Mouse (Mus musculus) hindbrain, embryonic 14.5 days (tissue): ENCODE measurements at regions not wholly inside any gene's neighbourhood (a gene's known extent, or its start where the extent isn't known, plus 50 kb on each side); places are given as distances from the start of the nearest gene placed in this dataset.

Experiments used
- ATAC-seq: fragments of 200-750 bp; cut with Nextera tagmentation; 2 replicates; pipeline ENCODE4 v1.8.0; 2017; ENCODE audit warnings: moderate number of reproducible peaks, mild to moderate bottlenecking, moderate TSS enrichment, moderate library complexity; ENCODE audit not compliant: low FRiP score
- DNase-seq: peaks from one replicate; pipeline ENCODE4 v3.0.0-alpha.2; 2015; ENCODE audit warnings: low spot score
- H3K27ac ChIP-seq: fragments of 300-500 bp; sonication (generic); 2 replicates; pipeline ENCODE4 v1.5.1; 2014; ENCODE audit warnings: mild to moderate bottlenecking, moderate library complexity
- H3K27me3 ChIP-seq: fragments of 300-500 bp; sonication (generic); 2 replicates; pipeline ENCODE4 v1.6.1; 2014; ENCODE audit warnings: mild to moderate bottlenecking, low read length, mixed read lengths; ENCODE audit not compliant: control insufficient read depth, insufficient read depth
- H3K36me3 ChIP-seq: fragments of 300-500 bp; sonication (generic); replicated peaks from 2 replicates; pipeline ENCODE4 v1.6.1; 2014; ENCODE audit not compliant: control insufficient read depth, insufficient read depth
- H3K4me1 ChIP-seq: fragments of 300-500 bp; sonication (generic); replicated peaks from 2 replicates; pipeline ENCODE4 v1.6.1; 2014; ENCODE audit warnings: antibody characterized with exemption, low read length, mixed read lengths; ENCODE audit not compliant: control insufficient read depth, insufficient read depth
- H3K4me2 ChIP-seq: fragments of 300-500 bp; sonication (generic); replicated peaks from 2 replicates; pipeline ENCODE4 v1.6.1; 2014; ENCODE audit warnings: mild to moderate bottlenecking, moderate library complexity
- H3K4me3 ChIP-seq: fragments of 300-500 bp; sonication (generic); replicated peaks from 2 replicates; pipeline ENCODE4 v1.5.1; 2014; ENCODE audit warnings: mild to moderate bottlenecking, low read length
- H3K9ac ChIP-seq: fragments of 300-500 bp; sonication (generic); 2 replicates; pipeline ENCODE4 v1.6.1; 2014
- H3K9me3 ChIP-seq: fragments of 300-500 bp; sonication (generic); 2 replicates; pipeline ENCODE4 v1.6.1; 2016; ENCODE audit warnings: low read length; ENCODE audit not compliant: control insufficient read depth
- WGBS: fragments of 180-500 bp; shearing (Covaris S2); extraction: QIAGEN DNeasy Blood & Tissue Kit; methylation state at CpG from one replicate; pipeline ENCODE4 v1.1.7; 2014; 5-methylcytosine and 5-hydroxymethylcytosine counted together

DNA sequence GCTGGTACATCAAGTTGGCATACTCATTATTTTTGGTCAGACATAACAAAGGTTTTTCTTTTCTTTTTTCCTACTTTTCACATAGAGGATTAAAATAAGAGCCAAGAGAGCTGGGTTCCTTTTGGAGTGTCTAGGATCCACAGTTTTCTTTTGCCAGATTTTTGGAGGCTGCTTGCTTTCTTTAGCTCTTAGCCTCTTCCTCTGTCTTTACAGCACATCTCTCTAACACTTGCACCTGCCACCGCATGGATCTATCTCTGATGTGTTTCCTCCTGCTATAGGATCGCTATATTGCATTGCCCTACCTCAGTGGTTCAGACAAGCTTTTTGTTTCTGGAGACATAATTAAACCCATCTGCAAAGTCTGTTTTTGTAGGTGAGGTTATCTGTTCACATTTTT, 339.9 kb downstream of the Rpl10l start:
- Histone ChIP-seq H3K4me3 (no peak overlapping the region), H3K4me1 (no peaks in the 10 kb centered on the region), H3K9ac (no peak overlapping the region), H3K27ac (no peak overlapping the region), H3K36me3 (no peaks in the 10 kb centered on the region), H3K27me3 (no peaks in the 10 kb centered on the region), H3K4me2 (no peak overlapping the region), H3K9me3 (0 out of 2 replicates have a peak, but pooled peaks cover 5% of the 10 kb centered on the region)
- DNase-seq (no peak), ATAC-seq (no peak)
- WGBS = 96% methylated on average over 2 of the region's 2 CpGs

DNA sequence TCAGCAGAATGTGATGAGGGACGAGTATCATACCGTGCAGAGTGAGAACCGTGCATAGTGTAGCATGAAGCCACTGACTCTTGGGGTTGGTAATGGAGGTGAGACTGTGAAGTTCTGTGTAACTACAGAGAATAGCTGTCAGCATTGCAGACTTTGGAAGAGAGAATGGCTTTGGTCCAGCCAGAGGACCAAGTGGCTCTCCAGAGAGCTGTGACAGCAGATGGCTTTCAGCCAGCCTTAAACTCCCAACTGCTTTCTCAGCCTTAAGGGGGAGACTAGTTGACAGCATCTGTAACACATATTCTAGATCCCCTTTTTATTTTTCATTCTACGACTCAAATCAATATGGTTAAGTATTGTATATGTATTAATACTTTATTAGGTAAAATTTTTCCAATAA, 342.0 kb downstream of the Rpl10l start:
- ATAC-seq = no peak
- Histone ChIP-seq H3K27ac (no peak overlapping the region), H3K9me3 (0 out of 2 replicates have a peak, but pooled peaks cover 5% of the 10 kb centered on the region), H3K4me1 (no peaks in the 10 kb centered on the region), H3K27me3 (no peaks in the 10 kb centered on the region), H3K9ac (no peak overlapping the region), H3K4me2 (no peak overlapping the region), H3K36me3 (no peaks in the 10 kb centered on the region), H3K4me3 (no peak overlapping the region)
- 86% methylated on average over 4 of the region's 4 CpGs for whole genome bisulfite sequencing
- no peak for DNase-seq

- WGBS = 28% methylated on average over 4 of the region's 4 CpGs
Measured at GRCm38 (mm10) chr12:65931848-65932247, 352.4 kb downstream of the Rpl10l start.

GRCm38 (mm10) chr12:65929718-65930377, 354.4 kb downstream of the Rpl10l start:
- Histone ChIP-seq H3K4me1 (no peaks in the 10 kb centered on the region), H3K27ac (no peak overlapping the region), H3K9ac (no peak overlapping the region), H3K27me3 (no peaks in the 10 kb centered on the region), H3K4me3 (no peak overlapping the region), H3K9me3 (no peaks in the 10 kb centered on the region), H3K4me2 (no peak overlapping the region), H3K36me3 (no peaks in the 10 kb centered on the region)
- ATAC-seq (no peak), DNase-seq (no peak)
- WGBS = 80% methylated on average over 1 of the region's 1 CpGs

More at GRCm38 (mm10) chr12:65931848-65932247, 352.4 kb downstream of the Rpl10l start:
- no peak overlapping the region for H3K9ac ChIP-seq
- no peak overlapping the region for H3K27ac ChIP-seq
- H3K4me2 ChIP-seq = no peak overlapping the region
- H3K4me1 ChIP-seq = no peaks in the 10 kb centered on the region
- DNase-seq = peak; percentile 68
- no peaks in the 10 kb centered on the region for H3K9me3 ChIP-seq
- no peak overlapping the region for H3K4me3 ChIP-seq
- H3K36me3 ChIP-seq = no peaks in the 10 kb centered on the region
- H3K27me3 ChIP-seq = no peaks in the 10 kb centered on the region
- peak; percentile 53; the same call in 1 of the 2 replicates for ATAC-seq
